Comparison of ENCODE assay signal across 8 mouse cellular contexts in genomic region chr8:9051699-9052098, GRCm38 (mm10).
DNase-seq lines count a peak whose midpoint lies in the region; ATAC-seq and TF ChIP-seq lines count a peak whose summit lies in the region.

No protein-coding gene starts in this region.

- H3K27ac ChIP-seq in midbrain, postnatal 0 days (ENCODE audit: low read depth, low read length) = no peak overlapping the region
- H3K27ac ChIP-seq in midbrain, embryonic 15.5 days = no peak overlapping the region
- no peak overlapping the region for H3K27ac ChIP-seq in heart, embryonic 12.5 days (ENCODE audit: poor library complexity, severe bottlenecking)
- H3K27ac ChIP-seq in kidney, embryonic 14.5 days (ENCODE audit: low read depth, low read length) = no peak overlapping the region

- H3K4me1 ChIP-seq in midbrain, postnatal 0 days (ENCODE audit: insufficient read depth, low read length) = no peaks in the 10 kb centered on the region
- peaks cover 3% of the 10 kb centered on the region; the same call in 1 of the 2 replicates for H3K4me1 ChIP-seq in midbrain, embryonic 15.5 days
- peaks cover 6% of the 10 kb centered on the region for H3K4me1 ChIP-seq in heart, embryonic 12.5 days (replicated peaks)
- 0 out of 2 replicates have a peak, but pooled peaks cover 5% of the 10 kb centered on the region for H3K4me1 ChIP-seq in kidney, embryonic 14.5 days (ENCODE audit: control insufficient read depth, insufficient read depth, low read length)

- peak; percentile 44 for DNase-seq in midbrain, postnatal 0 days (ENCODE audit: low spot score)
- peak; percentile 3 to 21 for DNase-seq in layer of hippocampus, postnatal 36 days
- DNase-seq in skeletal muscle tissue, adult 2 months (ENCODE audit: low read depth, low spot score) = peak; percentile 36
- DNase-seq in liver = no peak
- no peak for DNase-seq in adrenal gland, adult 2 months

- H3K27me3 ChIP-seq in midbrain, postnatal 0 days (ENCODE audit: insufficient read depth, low read length) = no peaks in the 10 kb centered on the region
- H3K27me3 ChIP-seq in midbrain, embryonic 15.5 days (replicated peaks) = no peaks in the 10 kb centered on the region
- 0 out of 2 replicates have a peak, but pooled peaks cover 2% of the 10 kb centered on the region for H3K27me3 ChIP-seq in heart, embryonic 12.5 days (replicated peaks)
- no peaks in the 10 kb centered on the region for H3K27me3 ChIP-seq in kidney, embryonic 14.5 days (ENCODE audit: control insufficient read depth, insufficient read depth, low read length)

- no peak overlapping the region for H3K4me2 ChIP-seq in midbrain, postnatal 0 days (ENCODE audit: low read depth, low read length, poor library complexity, severe bottlenecking)
- H3K4me2 ChIP-seq in midbrain, embryonic 15.5 days = no peak overlapping the region
- H3K4me2 ChIP-seq in heart, embryonic 12.5 days = peak overlapping the region; percentile 44
- no peak overlapping the region for H3K4me2 ChIP-seq in kidney, embryonic 14.5 days (replicated peaks; ENCODE audit: low read depth, low read length)

- WGBS in midbrain, postnatal 0 days = 79% methylated on average over 10 of the region's 10 CpGs
- WGBS in midbrain, embryonic 15.5 days = 80% methylated on average over 10 of the region's 10 CpGs
- 45% methylated on average over 10 of the region's 10 CpGs for WGBS in heart, embryonic 12.5 days
- WGBS in kidney, embryonic 14.5 days = 64% methylated on average over 10 of the region's 10 CpGs

- no peak for TF ChIP-seq CTCF in midbrain, postnatal 0 days (IDR thresholded peaks at IDR 0.05)

- no peak overlapping the region for H3K4me3 ChIP-seq in midbrain, postnatal 0 days (ENCODE audit: low read depth, low read length)
- no peak overlapping the region for H3K4me3 ChIP-seq in midbrain, embryonic 15.5 days
- H3K4me3 ChIP-seq in heart, embryonic 12.5 days = no peak overlapping the region
- H3K4me3 ChIP-seq in kidney, embryonic 14.5 days (ENCODE audit: low read length) = no peak overlapping the region

- no peak overlapping the region for H3K9ac ChIP-seq in midbrain, postnatal 0 days (replicated peaks; ENCODE audit: low read length, poor library complexity, severe bottlenecking)
- no peak overlapping the region for H3K9ac ChIP-seq in midbrain, embryonic 15.5 days
- no peak overlapping the region for H3K9ac ChIP-seq in heart, embryonic 12.5 days
- no peak overlapping the region for H3K9ac ChIP-seq in kidney, embryonic 14.5 days (ENCODE audit: low read depth, low read length)

- ATAC-seq in midbrain, postnatal 0 days (ENCODE audit: low FRiP score) = no peak
- ATAC-seq in midbrain, embryonic 15.5 days (replicated peaks) = no peak
- no peak for ATAC-seq in heart, embryonic 12.5 days (ENCODE audit: insufficient number of reproducible peaks, low FRiP score)
- ATAC-seq in kidney, embryonic 14.5 days (ENCODE audit: low FRiP score, low TSS enrichment) = no peak

- H3K9me3 ChIP-seq in midbrain, postnatal 0 days (ENCODE audit: low read length) = no peaks in the 10 kb centered on the region
- no peaks in the 10 kb centered on the region for H3K9me3 ChIP-seq in midbrain, embryonic 15.5 days
- H3K9me3 ChIP-seq in heart, embryonic 12.5 days (replicated peaks) = no peaks in the 10 kb centered on the region
- H3K9me3 ChIP-seq in kidney, embryonic 14.5 days (ENCODE audit: control insufficient read depth, low read length) = no peaks in the 10 kb centered on the region

- no peaks in the 10 kb centered on the region for H3K36me3 ChIP-seq in midbrain, postnatal 0 days (ENCODE audit: insufficient read depth, low read length)
- H3K36me3 ChIP-seq in midbrain, embryonic 15.5 days (replicated peaks) = no peaks in the 10 kb centered on the region
- H3K36me3 ChIP-seq in heart, embryonic 12.5 days = no peaks in the 10 kb centered on the region
- no peaks in the 10 kb centered on the region for H3K36me3 ChIP-seq in kidney, embryonic 14.5 days (ENCODE audit: control insufficient read depth, insufficient read depth, low read length)

Comparison
In these comparisons a context has a peak if more than half of its experiments do, and no peak if none do; other contexts are left out.
1. DNase-seq: peak in midbrain, postnatal 0 days (single experiment), layer of hippocampus, postnatal 36 days (2 of 2) and skeletal muscle tissue, adult 2 months (single experiment); none in liver (single experiment) and adrenal gland, adult 2 months (single experiment).